Mouse (Mus musculus) layer of hippocampus, adult 2 months (tissue): ENCODE data around the gene Prkag2. TPM values are rescaled to one million over a fixed set of nuclear protein-coding genes. Genes with fewer than 3 reads are reported as not detected.

Source experiments
- DNase-seq, 2 experiments: peaks; one replicate each; pipeline ENCODE4 v3.0.0; 2022; ENCODE audit warnings: low spot score in 2 of 2
- H3K27ac ChIP-seq: fragments of 200-600 bp; 2 replicates; pipeline ENCODE4 v1.8.1; 2022
- H3K4me3 ChIP-seq: fragments of 200-600 bp; 2 replicates; pipeline ENCODE4 v1.8.1; 2022; ENCODE audit warnings: mild to moderate bottlenecking
- CTCF ChIP-seq: fragments of 200-600 bp; conservative IDR thresholded peaks from 2 replicates; pipeline ENCODE4 v1.8.1; 2022; ENCODE audit warnings: antibody characterized with exemption, mild to moderate bottlenecking, moderate library complexity
- total RNA-seq, 2 experiments: library from RNA; stranded (reverse); gene quantifications; 2 replicates each; pipeline ENCODE4 v1.2.3; 2021

The Prkag2 gene
- total RNA-seq, 2 experiments from 2014 or later: 177 to 193 TPM

DNA sequence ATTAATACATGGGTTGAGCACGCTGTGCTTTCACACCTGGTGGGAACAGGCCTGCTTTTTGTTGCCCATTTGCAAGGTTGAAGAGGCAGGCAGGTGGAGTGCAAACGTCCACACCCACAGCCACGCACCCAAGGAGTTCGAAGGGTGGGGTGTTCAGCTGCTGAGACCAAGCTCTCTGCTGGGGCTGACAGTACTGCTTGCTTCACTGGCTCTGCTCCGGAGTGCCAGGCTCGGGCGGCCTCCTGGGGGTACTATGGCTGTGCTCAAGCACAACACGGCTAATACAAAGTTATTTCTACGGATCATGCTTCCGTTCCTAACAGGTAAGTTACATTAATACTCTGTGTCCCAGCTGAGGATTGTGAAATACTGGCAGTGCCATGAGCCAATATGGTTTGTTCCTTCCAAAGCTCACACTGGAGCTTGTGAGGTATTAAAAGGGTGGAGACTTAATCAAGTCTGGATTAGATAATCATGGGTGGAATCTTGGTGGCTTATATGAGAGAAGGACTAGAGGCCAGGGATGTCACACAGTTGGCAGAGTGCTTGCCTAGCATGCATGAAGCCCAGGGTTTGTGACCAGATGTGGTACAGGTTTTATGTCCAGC is 168.8 kb downstream of the Prkag2 start:
- no peak overlapping the region for H3K27ac ChIP-seq
- H3K4me3 ChIP-seq: no peak overlapping the region
- DNase-seq: no peak
- no peak for TF ChIP-seq CTCF

DNA sequence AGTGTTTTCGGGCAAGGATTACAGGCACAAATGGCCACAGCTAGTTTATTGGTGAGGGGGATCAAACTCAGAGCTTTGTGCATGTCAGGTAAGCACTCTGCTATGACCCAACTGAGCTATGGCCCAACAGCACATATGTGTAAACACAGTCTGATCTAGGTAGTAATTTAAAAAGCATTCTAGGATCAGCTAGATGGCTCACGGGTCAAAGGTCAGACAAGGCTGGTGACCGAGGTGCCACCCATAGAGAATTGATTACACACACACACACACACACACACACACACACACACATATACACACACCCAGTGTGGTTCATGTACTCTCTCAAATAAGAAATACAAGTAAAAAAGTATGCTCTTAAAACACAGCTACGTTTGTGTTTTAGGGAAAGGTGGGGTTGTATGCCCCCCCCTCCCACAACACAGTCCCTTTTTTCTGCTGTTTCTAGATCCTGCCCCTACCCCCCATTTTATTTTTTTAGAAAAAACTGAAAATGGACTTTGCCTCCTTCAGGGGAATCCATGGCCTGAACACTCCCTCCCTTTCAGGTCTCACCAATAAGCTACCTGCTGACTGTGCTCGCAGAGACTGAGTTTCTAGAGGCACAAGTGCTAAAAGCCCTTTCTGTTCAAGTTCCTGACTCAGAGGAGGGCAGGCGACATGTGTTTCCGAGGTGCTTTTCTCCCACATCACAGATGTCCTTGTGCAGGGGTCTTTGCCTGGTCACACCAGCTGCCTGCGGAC is 169.4 kb downstream of the Prkag2 start:
- no peak overlapping the region for H3K27ac ChIP-seq
- no peak for TF ChIP-seq CTCF
- no peak for DNase-seq
- H3K4me3 ChIP-seq: no peak overlapping the region

DNA sequence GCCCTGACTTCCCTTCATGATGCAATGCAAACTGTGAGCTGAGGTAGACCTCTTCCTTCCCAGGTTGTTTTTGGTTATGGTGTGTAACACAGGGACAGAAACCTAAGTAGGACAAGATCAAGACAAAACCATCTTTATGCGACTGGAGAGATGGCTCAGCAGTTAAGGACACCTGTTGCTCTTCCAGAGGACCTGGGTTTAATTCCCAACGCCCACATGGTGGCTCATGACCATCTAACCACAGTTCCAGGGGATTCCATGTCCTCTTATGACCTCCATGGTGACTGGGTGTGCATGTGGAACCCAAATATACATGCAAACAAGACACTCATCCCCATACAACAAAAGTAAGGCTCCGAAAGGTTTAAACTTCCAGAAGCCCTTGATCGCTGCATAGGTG is 171.6 kb downstream of the Prkag2 start:
- Histone ChIP-seq H3K27ac (no peak overlapping the region), H3K4me3 (no peak overlapping the region)
- TF ChIP-seq CTCF: no peak
- DNase-seq: no peak

DNA sequence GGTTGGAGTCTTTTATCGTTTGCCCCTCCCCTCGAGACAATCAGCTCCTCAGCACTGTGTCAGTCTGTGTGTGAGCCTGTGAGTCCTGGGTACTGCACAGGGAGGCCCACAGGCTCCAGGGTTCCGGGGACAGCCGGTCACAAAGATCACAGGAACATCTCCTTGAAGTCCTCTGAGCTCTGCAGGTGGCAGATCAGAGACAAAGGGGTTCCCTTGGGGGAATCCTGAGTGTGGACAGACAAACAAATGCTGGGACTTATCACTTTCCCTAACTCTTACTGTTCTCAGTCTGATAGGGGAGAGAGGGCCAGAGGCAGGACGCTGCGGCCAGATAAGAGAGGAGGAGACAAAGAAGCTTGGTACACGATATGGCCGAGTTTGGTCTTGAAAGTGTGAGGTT is 172.7 kb downstream of the Prkag2 start:
- TF ChIP-seq CTCF: no peak
- no peak for DNase-seq
- no peak overlapping the region for H3K27ac ChIP-seq
- no peak overlapping the region for H3K4me3 ChIP-seq

DNA sequence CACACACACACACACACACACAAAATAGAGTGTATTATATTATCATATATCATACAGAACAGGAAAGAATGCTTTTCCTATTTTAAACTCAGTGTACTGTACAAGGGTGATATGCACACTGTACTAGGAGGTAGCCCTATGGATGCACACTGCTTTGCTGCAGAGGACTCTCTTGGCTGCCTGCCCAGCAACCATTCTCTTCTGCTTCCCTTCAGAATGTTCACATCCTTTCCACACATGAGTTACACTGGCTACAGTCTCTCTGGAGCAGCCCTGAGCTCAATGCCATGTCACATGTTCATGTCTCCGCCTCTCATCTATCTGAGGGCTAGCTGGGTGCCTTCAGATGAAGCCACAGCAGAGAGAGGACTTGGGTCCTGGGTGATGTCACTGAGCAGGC is 181.3 kb downstream of the Prkag2 start:
- H3K4me3 ChIP-seq: no peak overlapping the region
- no peak overlapping the region; the same call in 1 of the 2 replicates for H3K27ac ChIP-seq
- DNase-seq: no peak
- TF ChIP-seq CTCF: no peak

DNA sequence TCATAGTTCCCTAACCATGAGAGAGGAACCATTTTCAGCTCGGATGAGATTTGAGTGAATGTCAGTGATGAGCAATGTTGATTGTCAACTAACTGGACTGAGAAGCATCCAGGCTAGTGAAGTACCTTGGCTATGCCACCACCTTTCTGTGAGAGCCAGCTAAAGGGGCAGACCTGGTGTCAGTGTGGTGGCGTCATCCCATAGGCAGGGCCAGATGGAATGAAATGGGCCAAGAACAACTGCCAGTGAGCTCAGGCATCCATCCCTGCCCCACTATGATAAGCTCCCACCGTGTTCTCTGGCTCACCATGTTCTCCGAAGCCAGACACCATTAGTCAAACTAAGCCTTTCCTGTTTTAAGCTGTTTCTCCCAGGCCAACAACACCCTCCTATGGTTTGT is 183.9 kb downstream of the Prkag2 start:
- TF ChIP-seq CTCF: no peak
- no peak for DNase-seq
- Histone ChIP-seq H3K4me3 (no peak overlapping the region), H3K27ac (peak overlapping the region; percentile 48; the same call in 1 of the 2 replicates)

DNA sequence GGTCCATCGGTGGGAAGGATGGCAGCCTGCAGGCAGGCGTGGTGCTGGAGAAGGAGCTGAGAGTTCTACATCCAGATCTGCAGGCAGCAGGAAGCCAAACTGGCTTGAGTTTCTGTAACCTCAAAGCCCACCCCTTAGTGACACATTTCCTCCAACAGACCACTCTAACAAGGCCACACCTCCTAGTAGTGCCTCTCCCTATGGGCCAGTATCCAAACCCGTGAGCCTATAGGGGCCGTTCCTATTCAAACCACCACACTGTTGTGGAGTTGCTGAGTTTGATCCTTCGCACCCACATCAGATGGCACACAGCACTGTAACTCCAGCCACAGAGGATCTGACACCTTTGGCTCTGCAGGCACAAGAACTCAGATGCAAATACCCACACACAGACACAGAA is 185.3 kb downstream of the Prkag2 start:
- no peak for DNase-seq
- no peak for TF ChIP-seq CTCF
- Histone ChIP-seq H3K4me3 (no peak overlapping the region), H3K27ac (no peak overlapping the region)

DNA sequence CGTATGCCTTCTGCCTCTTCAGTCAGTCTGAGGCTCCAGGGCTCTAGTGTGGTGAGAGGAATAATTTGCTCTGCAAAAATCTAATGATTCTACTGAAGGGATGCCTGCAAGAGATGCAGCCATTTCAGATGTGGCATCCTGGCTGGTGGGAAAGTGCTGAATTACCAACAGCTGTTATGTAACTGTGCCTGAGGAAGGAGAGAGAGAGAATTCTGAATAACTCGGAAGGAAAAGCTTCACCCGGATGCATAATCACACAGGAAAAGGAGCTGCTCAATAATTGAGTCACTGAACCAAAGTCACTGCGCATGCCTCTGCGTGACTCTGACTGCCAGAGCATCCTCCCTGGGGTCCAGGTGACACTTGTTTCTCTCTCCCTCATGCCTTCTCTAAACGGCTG is 186.8 kb downstream of the Prkag2 start:
- no peak for TF ChIP-seq CTCF
- no peak for DNase-seq
- Histone ChIP-seq H3K27ac (peak overlapping the region; percentile 84), H3K4me3 (no peak overlapping the region)

DNA sequence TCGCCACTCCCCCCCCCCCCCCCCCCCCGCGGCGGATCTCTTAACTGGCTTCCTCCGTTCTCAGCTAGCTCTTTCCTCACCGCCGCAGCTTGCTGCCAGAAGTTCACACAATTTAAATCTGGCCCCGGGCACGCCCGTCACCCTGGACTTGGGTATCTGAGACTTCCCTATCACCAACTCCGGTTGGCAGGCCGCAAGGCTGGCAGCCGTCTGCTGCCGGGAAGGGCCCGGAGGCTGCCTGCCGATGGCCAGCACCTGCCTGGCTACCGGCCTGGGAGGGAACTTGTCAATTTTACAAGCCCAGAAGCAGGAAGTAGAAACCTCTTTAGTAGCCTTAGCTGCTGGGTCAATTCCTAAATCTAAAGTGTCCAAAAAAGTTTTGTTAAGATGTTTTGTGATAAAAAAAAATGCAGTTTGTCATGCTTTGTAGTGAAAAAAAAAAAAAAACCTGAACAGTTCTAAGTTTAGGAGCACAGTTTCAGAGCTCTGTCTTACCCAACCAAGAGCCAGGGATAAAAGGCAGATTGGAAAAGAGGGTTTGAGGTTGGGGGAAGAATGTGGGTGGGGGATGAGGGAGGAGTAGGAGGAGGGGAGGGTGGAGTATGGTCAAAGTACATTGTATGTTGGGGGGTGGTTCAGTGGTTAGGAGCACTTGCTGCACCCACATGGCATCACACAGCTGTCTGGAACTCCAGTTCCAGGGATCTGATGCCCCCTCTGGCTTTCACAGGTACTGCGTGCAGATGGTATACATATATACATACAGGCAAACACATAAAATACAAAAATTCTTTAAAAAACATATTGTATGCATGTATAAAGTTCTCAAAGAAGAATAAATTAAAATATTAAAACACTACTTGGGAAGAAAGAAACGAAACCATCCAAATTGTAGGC is 191.4 kb downstream of the Prkag2 start:
- H3K4me3 ChIP-seq: peak overlapping the region; percentile 85
- DNase-seq: no peak
- peak; percentile 72 for TF ChIP-seq CTCF
- H3K27ac ChIP-seq: peak overlapping the region; percentile 95

DNA sequence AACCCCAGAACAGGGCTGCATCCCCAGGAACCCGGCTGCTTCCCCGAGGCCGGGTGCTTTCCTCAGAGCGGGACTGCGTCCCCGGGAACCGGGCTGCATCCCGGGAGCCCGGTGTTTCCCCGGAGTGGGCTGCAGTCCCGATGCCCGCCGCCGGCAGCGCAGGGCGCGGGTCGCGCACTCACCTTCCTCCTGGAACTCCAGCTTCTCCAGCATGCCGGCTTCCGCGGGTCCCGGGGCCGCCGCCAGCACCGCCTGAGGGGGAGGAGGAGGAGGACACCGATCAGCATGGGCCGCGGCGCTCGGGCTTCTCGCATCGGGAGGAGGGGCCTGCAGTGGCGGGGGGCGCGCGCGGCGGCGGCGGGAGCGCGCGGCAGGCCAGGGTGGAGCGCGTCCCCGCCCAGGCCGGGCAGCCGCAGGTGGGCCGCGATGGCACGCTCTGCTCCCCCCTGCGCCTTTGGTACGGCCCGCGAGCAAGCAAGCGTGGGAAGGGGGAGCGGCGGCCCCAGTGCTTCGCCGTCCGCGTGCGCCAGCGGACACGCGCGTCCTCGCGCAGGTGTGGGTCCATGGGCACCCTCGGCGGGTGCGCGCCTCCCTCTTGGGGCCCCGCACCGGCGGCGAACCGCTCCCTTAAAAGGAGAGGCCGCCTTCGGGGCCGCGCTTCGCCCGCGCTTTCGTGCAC is 192.2 kb downstream of the Prkag2 start:
- DNase-seq: peak; percentile 81 to 82
- H3K27ac ChIP-seq: peak overlapping the region; percentile 95
- peak; percentile 82 for TF ChIP-seq CTCF
- peak overlapping the region; percentile 85 for H3K4me3 ChIP-seq

DNA sequence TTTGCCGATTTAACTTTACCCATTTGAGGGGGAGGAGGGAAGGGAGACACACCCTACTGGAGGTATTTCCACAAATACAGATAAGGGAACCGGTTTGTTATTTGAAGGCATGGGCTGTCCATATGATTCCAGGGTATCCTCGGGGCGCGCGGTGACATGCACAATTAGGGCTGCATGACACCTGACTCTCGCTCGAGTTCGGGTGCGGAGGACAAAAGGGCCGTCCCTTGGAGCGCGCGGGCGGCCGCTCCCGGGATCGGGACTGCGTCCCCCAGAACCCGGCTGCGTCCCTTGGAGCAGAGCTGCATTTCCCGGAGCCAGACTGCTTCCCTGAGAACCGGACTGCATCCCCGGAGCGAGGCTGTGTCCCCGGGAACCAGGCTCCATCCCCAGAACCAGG is 192.7 kb downstream of the Prkag2 start:
- H3K4me3 ChIP-seq: peak overlapping the region; percentile 85
- no peak for TF ChIP-seq CTCF
- DNase-seq: no peak
- H3K27ac ChIP-seq: peak overlapping the region; percentile 95

DNA sequence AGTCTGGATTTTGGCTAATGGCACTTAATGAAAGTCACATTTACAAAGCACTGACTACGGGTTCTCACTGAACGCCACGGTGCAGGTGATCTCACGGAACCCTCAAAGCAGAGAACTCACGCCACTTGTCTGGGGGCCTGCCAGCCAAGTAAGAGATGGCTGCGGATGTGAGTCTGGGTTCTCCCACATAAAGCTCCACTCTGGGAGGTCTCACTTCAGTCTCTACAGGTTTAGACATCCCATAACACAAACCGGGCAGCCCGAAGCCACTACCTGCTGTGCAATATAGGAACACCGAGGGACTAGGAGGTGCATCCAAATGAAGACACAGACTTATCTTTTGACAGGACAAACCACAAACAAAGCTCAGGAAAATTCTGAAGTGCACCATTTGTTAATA is 193.6 kb downstream of the Prkag2 start:
- TF ChIP-seq CTCF: no peak
- peak overlapping the region; percentile 95 for H3K27ac ChIP-seq
- no peak for DNase-seq
- peak overlapping the region; percentile 85 for H3K4me3 ChIP-seq
